Mouse (Mus musculus) c-Kit-positive CD71-negative TER-119-negative erythroid progenitor cells, embryonic 14.5 days (primary cell): ENCODE measurements around the gene Hps6.
"Not testable (repeated sequence)": the region's sequence is repeated elsewhere in the genome, so short reads cannot be mapped to it uniquely, and the experiment has no call there.

Experiments used
- DNase-seq: peaks from one replicate; pipeline ENCODE4 v3.0.0-alpha.2; 2013; ENCODE audit warnings: low read depth

Hps6 gene

GRCm38 (mm10) chr19:46003371-46004226 is at the start of gene Hps6:
Gene Hps6, plus strand, starts transcription at chr19:46003508.
- DNase-seq, result peak; percentile 84

GRCm38 (mm10) chr19:45956736-45957135 is 46.6 kb upstream of the Hps6 start:
- DNase-seq, result no peak

GRCm38 (mm10) chr19:45960770-45961169 is 42.5 kb upstream of the Hps6 start:
- DNase-seq, result no peak

- no peak for DNase-seq
Measured at GRCm38 (mm10) chr19:45984379-45984778, 18.9 kb upstream of the Hps6 start.

GRCm38 (mm10) chr19:45988238-45988637 is 15.1 kb upstream of the Hps6 start:
- DNase-seq, result no peak

GRCm38 (mm10) chr19:45991171-45991570 is 12.1 kb upstream of the Hps6 start:
- DNase-seq, result no peak

- DNase-seq, result not testable (repeated sequence)
Measured at GRCm38 (mm10) chr19:45993441-45993840, 9.9 kb upstream of the Hps6 start.

- no peak for DNase-seq
Measured at GRCm38 (mm10) chr19:45993981-45994737, 9.1 kb upstream of the Hps6 start.

GRCm38 (mm10) chr19:45997365-45997764 is 5.9 kb upstream of the Hps6 start:
- no peak for DNase-seq

GRCm38 (mm10) chr19:45997785-45998693 is 5.3 kb upstream of the Hps6 start, which contains the start of gene Armh3:
Gene Armh3, minus strand, starts transcription at chr19:45998488.
- DNase-seq, result peak; percentile 88

GRCm38 (mm10) chr19:45998694-45999217 is 4.6 kb upstream of the Hps6 start:
- no peak for DNase-seq

- no peak for DNase-seq
Measured at GRCm38 (mm10) chr19:45999378-45999777, 3.9 kb upstream of the Hps6 start.

GRCm38 (mm10) chr19:46002279-46002678 is 1.0 kb upstream of the Hps6 start:
- no peak for DNase-seq

GRCm38 (mm10) chr19:46004814-46005466 is 1.6 kb downstream of the Hps6 start:
- no peak for DNase-seq

GRCm38 (mm10) chr19:46005680-46006079 is 2.4 kb downstream of the Hps6 start:
- no peak for DNase-seq

GRCm38 (mm10) chr19:46014572-46015178 is 11.4 kb downstream of the Hps6 start:
- DNase-seq, result peak; percentile 85

GRCm38 (mm10) chr19:46016023-46016422 is 12.7 kb downstream of the Hps6 start:
- DNase-seq, result no peak

GRCm38 (mm10) chr19:46024959-46025358 is 21.7 kb downstream of the Hps6 start:
- DNase-seq, result no peak

- no peak for DNase-seq
Measured at GRCm38 (mm10) chr19:46026567-46026966, 23.3 kb downstream of the Hps6 start.

GRCm38 (mm10) chr19:46028747-46029320 is 25.5 kb downstream of the Hps6 start:
- DNase-seq, result no peak
